9 mouse cellular contexts compared by ENCODE assay signal in the genomic region with DNA sequence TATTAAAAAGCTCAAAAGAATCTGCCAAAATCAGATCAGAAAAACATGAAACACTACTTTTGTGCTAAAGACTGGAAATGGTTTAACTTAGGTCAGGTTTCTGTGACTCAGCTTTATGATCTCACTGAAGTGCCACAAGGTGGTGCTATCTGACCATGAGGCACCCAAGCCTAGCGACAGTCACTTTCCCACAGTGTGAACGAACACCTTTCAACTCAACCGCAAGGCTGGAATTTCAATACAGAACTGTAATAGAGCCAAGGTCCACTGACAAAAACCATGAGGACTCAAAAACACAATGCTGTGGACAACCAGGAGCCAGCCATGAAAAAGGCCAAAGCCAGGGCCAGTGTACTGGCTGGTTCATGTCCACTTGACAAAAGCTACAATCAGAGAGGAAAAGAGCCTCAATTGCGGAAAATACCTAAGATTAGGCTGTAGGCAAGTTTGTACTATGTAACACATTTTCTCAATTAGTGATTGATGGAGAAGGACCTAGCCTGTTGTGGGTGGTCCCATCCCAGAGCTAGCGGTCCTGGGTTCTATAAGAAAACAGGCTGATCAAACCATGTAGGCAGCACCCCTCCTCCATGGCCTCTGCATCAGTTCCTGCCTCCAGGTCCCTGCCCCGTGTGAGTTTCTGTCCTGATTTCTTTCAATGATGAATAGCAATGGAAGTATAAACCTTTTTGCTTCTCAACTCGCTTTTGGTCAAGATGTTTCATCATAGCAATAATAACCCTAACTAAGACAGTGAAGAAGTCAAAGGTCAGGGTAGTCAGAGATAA. TPM values are rescaled to one million over a fixed set of nuclear protein-coding genes. Genes with fewer than 3 reads are reported as not detected.
DNase-seq lines count a peak whose midpoint lies in the region; ATAC-seq and TF ChIP-seq lines count a peak whose summit lies in the region.
"Had no signal": no experiment of that assay in that cellular context is flagged by ENCODE, and none has a peak within 500 bp of the region (broad histone marks: within the 10 kb centered on the region; RNA-seq: fewer than 3 reads in every experiment).

No protein-coding gene starts in this region.

- H3K27me3 ChIP-seq in testis, adult 2 months (ENCODE audit: control insufficient read depth, insufficient read depth, low read length), result no peaks in the 10 kb centered on the region
- no peaks in the 10 kb centered on the region for H3K27me3 ChIP-seq in embryonic facial prominence, embryonic 11.5 days (ENCODE audit: control insufficient read depth, insufficient read depth, low read length)
- no peaks in the 10 kb centered on the region for H3K27me3 ChIP-seq in lung, embryonic 16.5 days (ENCODE audit: control insufficient read depth, insufficient read depth, low read depth, low read length)
- no peaks in the 10 kb centered on the region for H3K27me3 ChIP-seq in stomach, embryonic 14.5 days (ENCODE audit: control insufficient read depth, insufficient read depth, low read length)

- no peak overlapping the region for H3K4me2 ChIP-seq in embryonic facial prominence, embryonic 11.5 days (ENCODE audit: low read depth, low read length)
- H3K4me2 ChIP-seq in lung, embryonic 16.5 days (ENCODE audit: low read depth, low read length), result no peak overlapping the region
- H3K4me2 ChIP-seq in stomach, embryonic 14.5 days (replicated peaks; ENCODE audit: low read depth, low read length), result no peak overlapping the region

- no peak overlapping the region for H3K9ac ChIP-seq in embryonic facial prominence, embryonic 11.5 days (replicated peaks; ENCODE audit: low read length)
- no peak overlapping the region for H3K9ac ChIP-seq in lung, embryonic 16.5 days (ENCODE audit: low read length)
- no peak overlapping the region for H3K9ac ChIP-seq in stomach, embryonic 14.5 days (replicated peaks; ENCODE audit: low read depth, low read length)

- WGBS in embryonic facial prominence, embryonic 11.5 days, result 71% methylated on average over 7 of the region's 7 CpGs
- 51% methylated on average over 7 of the region's 7 CpGs for WGBS in lung, embryonic 16.5 days
- WGBS in stomach, embryonic 14.5 days, result 44% methylated on average over 7 of the region's 7 CpGs

- peak overlapping the region; percentile 55 for H3K27ac ChIP-seq in testis, adult 2 months (ENCODE audit: control insufficient read depth, insufficient read depth, low read depth, low read length)
- no peak overlapping the region for H3K27ac ChIP-seq in embryonic facial prominence, embryonic 11.5 days (replicated peaks; ENCODE audit: low read depth, low read length)
- H3K27ac ChIP-seq in lung, embryonic 16.5 days (ENCODE audit: low read length), result no peak overlapping the region
- H3K27ac ChIP-seq in stomach, embryonic 14.5 days (ENCODE audit: low read length), result no peak overlapping the region

- no peaks in the 10 kb centered on the region for H3K9me3 ChIP-seq in embryonic facial prominence, embryonic 11.5 days (replicated peaks; ENCODE audit: control insufficient read depth, low read length)
- no peaks in the 10 kb centered on the region for H3K9me3 ChIP-seq in lung, embryonic 16.5 days (ENCODE audit: control insufficient read depth, low read length)
- no peaks in the 10 kb centered on the region for H3K9me3 ChIP-seq in stomach, embryonic 14.5 days (ENCODE audit: control insufficient read depth, low read depth, low read length)
- H3K9me3 ChIP-seq: G1E had no signal

- TF ChIP-seq CTCF in testis, adult 2 months (IDR thresholded peaks at IDR 0.05; ENCODE audit: control insufficient read depth, insufficient read depth, insufficient replicate concordance, low read depth, low read length), result peak; percentile 51; the same call in 1 of the 2 replicates

- no peak; the same call in 1 of the 2 replicates for TF ChIP-seq POLR2A in testis, adult 2 months (IDR thresholded peaks at IDR 0.05; ENCODE audit: control insufficient read depth, low read depth, low read length)

- no peak for DNase-seq in cerebellum, adult 9-10 months
- no peak for DNase-seq in testis, postnatal 14 days (ENCODE audit: low spot score)
- DNase-seq in embryonic facial prominence, embryonic 11.5 days (ENCODE audit: low spot score), result peak; percentile 66
- DNase-seq in kidney, adult 9 months, result peak; percentile 72

- H3K36me3 ChIP-seq in testis, adult 2 months (ENCODE audit: control insufficient read depth, insufficient read depth, low read length), result peaks cover 3% of the 10 kb centered on the region; the same call in 1 of the 2 replicates
- H3K36me3 ChIP-seq in embryonic facial prominence, embryonic 11.5 days (replicated peaks; ENCODE audit: control insufficient read depth, insufficient read depth, low read depth, low read length), result peaks cover 7% of the 10 kb centered on the region
- peaks cover 34% of the 10 kb centered on the region for H3K36me3 ChIP-seq in lung, embryonic 16.5 days (ENCODE audit: control insufficient read depth, insufficient read depth, low read length)
- peaks cover 68% of the 10 kb centered on the region for H3K36me3 ChIP-seq in stomach, embryonic 14.5 days (ENCODE audit: control insufficient read depth, insufficient read depth, low read length)

- H3K4me1 ChIP-seq in testis, adult 2 months (ENCODE audit: control insufficient read depth, insufficient read depth, low read length), result no peaks in the 10 kb centered on the region; the same call in 1 of the 2 replicates
- no peaks in the 10 kb centered on the region for H3K4me1 ChIP-seq in embryonic facial prominence, embryonic 11.5 days (ENCODE audit: control insufficient read depth, insufficient read depth, low read length)
- H3K4me1 ChIP-seq in lung, embryonic 16.5 days (replicated peaks; ENCODE audit: control insufficient read depth, insufficient read depth, low read length), result no peaks in the 10 kb centered on the region
- H3K4me1 ChIP-seq in stomach, embryonic 14.5 days (ENCODE audit: control insufficient read depth, insufficient read depth, low read length), result no peaks in the 10 kb centered on the region

- ATAC-seq in cerebellum, adult (ENCODE audit: insufficient number of reproducible peaks, low FRiP score, low TSS enrichment), result peak; percentile 52; the same call in 1 of the 2 replicates
- ATAC-seq in embryonic facial prominence, embryonic 11.5 days (replicated peaks; ENCODE audit: insufficient number of reproducible peaks, low FRiP score, low TSS enrichment, low read depth), result no peak; the same call in 1 of the 2 replicates
- peak; percentile 68; the same call in 1 of the 2 replicates for ATAC-seq in lung, embryonic 16.5 days (ENCODE audit: low read depth)
- ATAC-seq in stomach, embryonic 14.5 days (ENCODE audit: insufficient number of reproducible peaks, insufficient read depth, low FRiP score, low read depth), result 0 out of 2 replicates have a peak, but pooled peaks have one; percentile 33

- peak overlapping the region; percentile 35 for H3K4me3 ChIP-seq in testis, adult 2 months (ENCODE audit: control insufficient read depth, low read depth, low read length)
- H3K4me3 ChIP-seq in embryonic facial prominence, embryonic 11.5 days (ENCODE audit: low read depth, low read length), result no peak overlapping the region
- H3K4me3 ChIP-seq in lung, embryonic 16.5 days (ENCODE audit: low read length), result no peak overlapping the region
- H3K4me3 ChIP-seq in stomach, embryonic 14.5 days (ENCODE audit: low read depth, low read length), result no peak overlapping the region

RNA-seq across cellular contexts. Expression of gene Sh3d21, which starts 18.1 kb away (rescaled TPM):
- polyA plus RNA-seq in testis, adult 2 months (2012; rRNA removed), result 285 and 337 TPM in 2 replicates
- 4.7 and 5.0 TPM in 2 replicates for polyA plus RNA-seq in embryonic facial prominence, embryonic 11.5 days (2014; fragmentation: Nextera tagmentation; extraction: Ambion mirVana)
- 9.2 and 12.3 TPM in 2 replicates for polyA plus RNA-seq in lung, embryonic 16.5 days (2015; fragmentation: Nextera tagmentation; extraction: Ambion mirVana)
- polyA plus RNA-seq in stomach, embryonic 14.5 days (2014; fragmentation: Nextera tagmentation; extraction: Ambion mirVana), result 7.4 and 8.7 TPM in 2 replicates

RNA-seq across cellular contexts. Expression of gene Thrap3, which starts 21.2 kb away (rescaled TPM):
- 48.4 and 56.8 TPM in 2 replicates for polyA plus RNA-seq in testis, adult 2 months (2012; rRNA removed)
- 211 and 232 TPM in 2 replicates for polyA plus RNA-seq in embryonic facial prominence, embryonic 11.5 days (2014; fragmentation: Nextera tagmentation; extraction: Ambion mirVana)
- polyA plus RNA-seq in lung, embryonic 16.5 days (2015; fragmentation: Nextera tagmentation; extraction: Ambion mirVana), result 197 and 213 TPM in 2 replicates
- polyA plus RNA-seq in stomach, embryonic 14.5 days (2014; fragmentation: Nextera tagmentation; extraction: Ambion mirVana), result 258 and 268 TPM in 2 replicates

RNA-seq across cellular contexts. Expression of gene Eva1b, which starts 33.8 kb away (rescaled TPM):
- polyA plus RNA-seq in testis, adult 2 months (2012; rRNA removed), result 5.4 and 6.2 TPM in 2 replicates
- polyA plus RNA-seq in embryonic facial prominence, embryonic 11.5 days (2014; fragmentation: Nextera tagmentation; extraction: Ambion mirVana), result 48.9 and 51.0 TPM in 2 replicates
- 98.0 and 108 TPM in 2 replicates for polyA plus RNA-seq in lung, embryonic 16.5 days (2015; fragmentation: Nextera tagmentation; extraction: Ambion mirVana)
- polyA plus RNA-seq in stomach, embryonic 14.5 days (2014; fragmentation: Nextera tagmentation; extraction: Ambion mirVana), result 70.2 and 76.5 TPM in 2 replicates

Comparison
In these comparisons a context has a peak if more than half of its experiments do, and no peak if none do; other contexts are left out.
1. DNase-seq: peak in embryonic facial prominence, embryonic 11.5 days (single experiment) and kidney, adult 9 months (single experiment); none in cerebellum, adult 9-10 months (single experiment) and testis, postnatal 14 days (single experiment).
2. RNA of gene Sh3d21, which starts 18.1 kb away (polyA plus RNA-seq): 285 to 337 TPM in testis, adult 2 months; 9.2 to 12.3 TPM in lung, embryonic 16.5 days, 7.4 to 8.7 TPM in stomach, embryonic 14.5 days and 4.7 to 5.0 TPM in embryonic facial prominence, embryonic 11.5 days; every median in the first group is over 10 times any median in the second.